Mouse (Mus musculus) right cerebral cortex, adult 2 months (tissue): ENCODE results near the gene Unc13a.

Experiments
- DNase-seq, 2 experiments: peaks; one replicate each; pipeline ENCODE4 v3.0.0; 2021 to 2022; ENCODE audit warnings: low spot score in 2 of 2

Unc13a gene

DNA sequence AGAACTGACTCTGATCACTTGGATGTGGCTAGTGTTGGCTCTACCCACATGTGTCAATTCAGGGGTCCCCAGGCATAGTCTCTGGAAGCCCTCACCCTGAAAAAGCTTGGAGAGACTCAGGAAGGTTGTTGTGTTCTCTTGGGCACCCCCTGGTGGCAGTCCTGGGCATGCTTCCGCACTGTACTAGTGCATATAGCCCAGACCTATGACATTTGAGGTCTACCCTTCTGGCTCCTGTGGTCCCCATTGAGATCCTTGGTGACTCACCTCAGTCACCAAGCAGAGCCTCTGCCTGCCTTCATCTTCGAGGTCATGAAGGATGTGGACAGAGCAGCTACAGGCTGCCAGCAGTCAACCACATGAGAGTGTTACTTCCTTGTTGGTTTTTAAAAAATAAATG lies 84.7 kb downstream of the Unc13a start:
- peak in 1 of 2 experiments; percentile 36 for DNase-seq

DNA sequence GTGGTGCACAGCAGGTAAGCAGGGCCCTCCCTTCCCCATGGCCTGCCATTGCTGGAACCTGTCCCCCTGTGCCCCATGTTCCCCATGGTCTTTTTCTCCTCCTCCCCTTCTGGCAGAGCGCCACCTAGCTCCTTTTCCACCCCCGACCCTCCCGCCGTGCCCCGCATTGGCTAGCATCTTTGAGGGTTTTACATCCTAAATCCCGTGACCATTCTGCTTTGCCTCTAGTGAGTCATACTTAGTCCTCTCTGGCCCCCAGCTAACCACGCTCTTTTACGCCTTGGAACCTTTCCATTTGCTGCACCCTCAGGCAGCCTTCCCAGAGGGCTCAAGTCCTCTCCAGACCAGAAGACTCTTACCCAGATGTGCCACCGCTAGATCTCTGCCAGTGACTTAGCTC lies 91.4 kb downstream of the Unc13a start:
- no peak for DNase-seq

DNA sequence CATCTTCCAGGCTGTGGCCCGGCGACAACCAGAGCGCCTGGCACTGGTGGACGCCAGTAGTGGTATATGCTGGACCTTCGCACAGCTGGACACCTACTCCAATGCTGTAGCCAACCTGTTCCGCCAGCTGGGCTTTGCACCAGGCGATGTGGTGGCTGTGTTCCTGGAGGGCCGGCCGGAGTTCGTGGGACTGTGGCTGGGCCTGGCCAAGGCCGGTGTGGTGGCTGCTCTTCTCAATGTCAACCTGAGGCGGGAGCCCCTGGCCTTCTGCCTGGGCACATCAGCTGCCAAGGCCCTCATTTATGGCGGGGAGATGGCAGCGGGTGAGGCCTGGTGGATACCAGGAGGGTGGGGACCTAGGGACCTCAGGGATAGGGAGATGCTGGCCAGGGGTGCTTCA lies 92.1 kb downstream of the Unc13a start:
- no peak for DNase-seq

DNA sequence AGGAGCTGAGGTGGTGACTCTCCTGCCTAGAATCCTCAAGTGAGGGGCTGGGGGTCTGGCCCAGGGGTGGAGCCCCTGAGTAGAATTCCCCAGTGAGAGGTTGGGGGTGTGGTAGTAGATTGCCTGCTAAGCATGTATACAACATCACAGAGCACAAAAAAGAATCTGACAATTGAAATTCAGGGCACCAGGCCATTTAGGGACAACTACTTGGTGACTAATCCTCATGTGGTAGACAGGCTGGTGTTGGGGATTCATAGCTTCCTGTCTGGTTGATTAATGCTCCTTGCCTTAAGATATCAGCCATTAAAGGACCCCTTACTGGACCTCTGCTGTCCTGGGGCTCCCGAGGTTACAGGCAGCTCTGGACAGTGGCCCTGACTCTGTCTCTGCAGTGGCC lies 92.5 kb downstream of the Unc13a start:
- DNase-seq, result no peak

DNA sequence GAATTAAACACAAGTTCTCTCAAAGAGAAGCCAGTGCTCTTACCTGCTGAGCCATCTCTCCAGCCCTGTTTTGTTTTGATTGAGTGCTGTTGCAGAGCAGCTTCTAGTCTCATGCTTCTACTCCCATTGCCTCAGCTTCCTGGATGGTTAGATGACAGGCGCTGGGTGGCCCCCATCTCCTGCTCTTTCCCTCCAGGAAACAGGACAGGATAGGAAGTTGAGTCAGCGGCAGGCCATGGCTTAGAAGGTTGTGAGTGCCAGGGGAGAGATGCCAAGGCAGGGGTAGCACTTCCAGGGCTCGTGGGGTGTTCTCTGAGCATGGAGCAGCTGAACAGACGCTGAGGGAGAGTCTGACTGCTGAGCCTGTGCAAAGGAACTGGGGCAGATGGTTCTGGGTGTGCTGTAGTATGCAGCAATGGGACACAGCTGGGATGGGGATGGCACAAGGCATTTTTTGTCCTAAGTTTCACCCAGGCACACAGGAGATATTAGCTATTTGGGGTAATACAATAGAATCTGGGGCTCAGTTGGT lies 93.6 kb downstream of the Unc13a start:
- DNase-seq, result no peak

DNA sequence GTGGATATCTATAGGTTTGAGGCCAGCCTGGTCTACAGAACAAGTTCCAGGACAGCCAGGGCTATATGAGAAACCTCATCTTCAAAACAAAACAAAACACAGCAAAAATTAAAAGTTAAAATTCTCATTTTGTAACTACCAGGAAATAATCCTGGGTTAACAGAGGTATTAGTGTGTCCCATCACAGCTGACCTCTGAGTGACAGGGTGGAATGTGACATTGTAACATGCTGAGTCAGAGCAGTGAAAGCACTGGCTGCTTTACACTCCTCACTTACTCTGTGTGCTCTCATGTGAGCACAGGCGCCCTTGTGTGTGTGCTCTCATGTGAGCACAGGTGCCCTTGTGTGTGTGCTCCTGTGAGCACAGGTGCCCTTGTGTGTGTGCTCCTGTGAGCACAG lies 96.5 kb downstream of the Unc13a start:
- no peak for DNase-seq

DNA sequence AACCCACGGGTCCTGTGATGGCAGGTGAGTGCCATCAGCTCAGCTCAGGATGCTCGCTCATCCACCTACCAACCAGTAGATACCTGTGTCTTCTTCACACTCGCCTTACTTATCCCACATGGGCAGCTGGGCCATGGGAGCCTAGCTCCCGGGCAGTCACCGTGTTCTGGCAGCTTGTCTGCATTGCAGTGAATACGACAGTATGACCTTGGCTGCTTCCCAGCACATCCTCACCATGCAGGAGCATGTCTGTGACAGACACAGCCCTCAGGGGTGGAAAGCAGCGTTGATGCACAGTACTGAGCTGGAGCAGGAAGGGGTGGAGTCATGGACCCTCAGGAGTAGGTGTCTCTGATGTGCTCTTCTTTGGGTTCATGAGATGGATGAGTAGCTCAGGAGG lies 97.1 kb downstream of the Unc13a start:
- DNase-seq, result no peak
